Mouse (Mus musculus): ENCODE measurements around the gene Mgll.

DNA sequence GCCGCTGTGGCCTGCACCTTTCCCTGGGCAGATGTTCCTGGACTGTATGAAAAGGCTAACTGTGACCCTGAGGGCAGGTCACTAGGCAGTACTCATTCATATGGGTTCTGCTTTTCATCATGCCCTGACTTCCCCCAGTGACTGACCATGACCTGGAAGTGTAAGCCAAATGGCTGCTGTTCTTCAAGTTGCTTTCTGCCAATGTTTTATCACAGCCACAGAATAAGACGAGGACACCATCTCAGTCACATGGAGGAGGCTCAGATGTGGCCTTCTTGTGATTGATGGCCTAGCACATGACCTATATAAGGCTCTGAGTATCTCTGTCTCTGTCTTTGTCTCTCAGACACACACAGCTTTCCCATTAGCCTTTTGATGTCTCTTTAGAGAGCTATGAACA is 123.4 kb downstream of the Mgll start:
- TF ChIP-seq POLR2A (IDR thresholded peaks at IDR 0.05; ENCODE audit: low read depth, low read length) (no peak), CTCF (IDR thresholded peaks at IDR 0.05; ENCODE audit: borderline replicate concordance, insufficient read depth, low read length) (no peak)
